Mouse (Mus musculus): ENCODE data around the gene Brap. TPM values are rescaled to one million over a fixed set of nuclear protein-coding genes. Genes with fewer than 3 reads are reported as not detected.
"Not testable (repeated sequence)": the region's sequence is repeated elsewhere in the genome, so short reads cannot be mapped to it uniquely, and the experiment has no call there.

The Brap gene
- polyA plus RNA-seq, 1 experiment from 2014 or later: 45.7 TPM

GRCm38 (mm10) chr5:121686113-121686898 is 25.9 kb downstream of the Brap start:
- DNase-seq (ENCODE audit: low spot score): no peak
- H3K4me3 ChIP-seq: no peak overlapping the region
- H3K27ac ChIP-seq: no peak overlapping the region
- H3K9me3 ChIP-seq (replicated peaks): no peaks in the 10 kb centered on the region
- peaks cover 62% of the 10 kb centered on the region for H3K36me3 ChIP-seq
- no peaks in the 10 kb centered on the region for H3K27me3 ChIP-seq (ENCODE audit: low read depth, poor library complexity, severe bottlenecking)
- H3K4me1 ChIP-seq: no peaks in the 10 kb centered on the region
- WGBS: 80% methylated on average over 15 of the region's 15 CpGs

DNA sequence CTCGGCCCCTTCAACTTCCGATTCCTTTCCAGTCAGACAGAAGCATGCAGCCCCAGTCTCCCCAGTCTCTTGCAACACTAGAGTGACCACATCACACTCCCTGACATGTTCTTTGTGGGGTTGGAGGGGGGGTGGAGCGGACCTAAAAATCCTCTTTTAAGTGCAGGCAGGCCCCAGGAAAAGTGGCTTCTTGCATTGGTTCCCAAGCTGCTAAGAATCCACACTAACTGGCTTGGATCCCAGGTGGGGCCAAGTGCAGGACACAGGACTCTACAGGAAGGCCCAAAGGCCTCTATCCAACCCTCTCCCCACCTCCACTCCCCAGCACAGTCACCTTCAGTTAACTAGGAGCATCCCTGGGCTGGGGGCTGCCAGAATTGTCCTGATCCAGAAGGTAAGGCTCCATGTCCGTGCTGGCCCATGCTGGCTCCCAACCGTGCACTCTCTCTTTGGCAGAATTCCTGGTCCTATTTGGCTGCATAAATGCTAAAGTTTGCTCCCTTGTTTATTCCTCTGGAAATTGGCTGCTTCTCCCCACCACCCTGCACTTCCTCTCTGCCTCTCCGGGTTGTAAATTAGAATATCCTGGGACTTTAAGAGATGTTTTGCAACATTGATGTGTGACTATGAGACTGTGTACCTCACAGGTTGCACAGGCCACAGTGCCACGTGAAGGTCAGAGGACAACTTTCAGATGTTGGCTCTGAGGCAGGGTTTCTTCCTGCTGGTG is 30.3 kb downstream of the Brap start:
- no peak for DNase-seq (ENCODE audit: low spot score)
- no peaks in the 10 kb centered on the region for H3K4me1 ChIP-seq
- no peak overlapping the region for H3K4me3 ChIP-seq
- H3K36me3 ChIP-seq: peaks cover 20% of the 10 kb centered on the region
- no peak overlapping the region for H3K27ac ChIP-seq
- no peaks in the 10 kb centered on the region for H3K27me3 ChIP-seq (ENCODE audit: low read depth, poor library complexity, severe bottlenecking)
- no peaks in the 10 kb centered on the region for H3K9me3 ChIP-seq (replicated peaks)
- 89% methylated on average over 7 of the region's 7 CpGs for WGBS

GRCm38 (mm10) chr5:121691436-121691835 is 31.1 kb downstream of the Brap start:
- not testable (repeated sequence) for H3K4me1 ChIP-seq; H3K4me3 ChIP-seq; H3K27me3 ChIP-seq (ENCODE audit: low read depth, poor library complexity, severe bottlenecking); H3K27ac ChIP-seq; DNase-seq (ENCODE audit: low spot score); H3K9me3 ChIP-seq (replicated peaks)
- H3K36me3 ChIP-seq: peaks cover 13% of the 10 kb centered on the region
- WGBS: 96% methylated on average over 7 of the region's 7 CpGs

GRCm38 (mm10) chr5:121692897-121693296 is 32.5 kb downstream of the Brap start:
- 81% methylated on average over 4 of the region's 4 CpGs for WGBS
- no peak for DNase-seq (ENCODE audit: low spot score)
- no peaks in the 10 kb centered on the region for H3K27me3 ChIP-seq (ENCODE audit: low read depth, poor library complexity, severe bottlenecking)

DNA sequence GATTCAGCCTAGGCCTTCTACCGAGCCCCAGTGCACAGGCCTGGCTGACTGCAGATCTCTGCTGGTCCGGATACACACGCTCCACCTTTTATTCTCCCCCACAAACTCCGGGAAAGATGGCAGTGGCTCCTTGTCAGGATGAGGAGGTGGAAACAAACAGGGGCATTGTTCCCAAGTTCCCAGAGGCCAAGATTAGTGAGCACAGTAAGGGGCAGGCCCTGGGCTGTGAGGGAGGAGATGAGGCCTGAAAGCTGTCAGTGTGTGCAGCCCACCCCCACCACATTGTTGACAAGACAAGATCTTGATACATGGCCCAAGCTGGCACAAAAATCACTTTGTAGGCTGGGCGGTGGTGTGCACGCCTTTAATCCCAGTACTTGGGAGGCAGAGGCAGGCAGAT is 36.4 kb downstream of the Brap start:
- WGBS: 81% methylated on average over 6 of the region's 6 CpGs
- Histone ChIP-seq H3K9me3 (replicated peaks) (no peaks in the 10 kb centered on the region), H3K4me1 (0 out of 2 replicates have a peak, but pooled peaks cover 2% of the 10 kb centered on the region), H3K27ac (no peak overlapping the region), H3K27me3 (ENCODE audit: low read depth, poor library complexity, severe bottlenecking) (no peaks in the 10 kb centered on the region), H3K4me3 (no peak overlapping the region), H3K36me3 (no peaks in the 10 kb centered on the region)
- DNase-seq (ENCODE audit: low spot score): no peak

More at GRCm38 (mm10) chr5:121692897-121693296, 32.5 kb downstream of the Brap start:
- Histone ChIP-seq H3K4me1 (no peaks in the 10 kb centered on the region), H3K27ac (no peak overlapping the region), H3K4me3 (no peak overlapping the region), H3K36me3 (no peaks in the 10 kb centered on the region), H3K9me3 (replicated peaks) (no peaks in the 10 kb centered on the region)

- H3K27me3 ChIP-seq (ENCODE audit: low read depth, poor library complexity, severe bottlenecking): no peaks in the 10 kb centered on the region
- no peak overlapping the region for H3K4me3 ChIP-seq
- H3K9me3 ChIP-seq (replicated peaks): no peaks in the 10 kb centered on the region
- peaks cover 9% of the 10 kb centered on the region for H3K4me1 ChIP-seq
- H3K27ac ChIP-seq: no peak overlapping the region
- DNase-seq (ENCODE audit: low spot score): no peak
- WGBS: 64% methylated on average over 5 of the region's 5 CpGs
- H3K36me3 ChIP-seq: no peaks in the 10 kb centered on the region
These were observed 39.5 kb downstream of the Brap start for GRCm38 (mm10) chr5:121699891-121700290.

- H3K9me3 ChIP-seq (replicated peaks): no peaks in the 10 kb centered on the region
- no peak for DNase-seq (ENCODE audit: low spot score)
- WGBS: 38% methylated on average over 11 of the region's 11 CpGs
- H3K27ac ChIP-seq: no peak overlapping the region
- peaks cover 11% of the 10 kb centered on the region for H3K4me1 ChIP-seq
- H3K27me3 ChIP-seq (ENCODE audit: low read depth, poor library complexity, severe bottlenecking): no peaks in the 10 kb centered on the region
- H3K36me3 ChIP-seq: no peaks in the 10 kb centered on the region
- H3K4me3 ChIP-seq: no peak overlapping the region
These were observed 40.1 kb downstream of the Brap start for GRCm38 (mm10) chr5:121700496-121700895.

GRCm38 (mm10) chr5:121701111-121701769 is 40.9 kb downstream of the Brap start:
- H3K27ac ChIP-seq: no peak overlapping the region

GRCm38 (mm10) chr5:121703341-121703740 is 43.0 kb downstream of the Brap start:
- Histone ChIP-seq H3K36me3 (no peaks in the 10 kb centered on the region), H3K27ac (no peak overlapping the region), H3K9me3 (replicated peaks) (no peaks in the 10 kb centered on the region), H3K4me3 (no peak overlapping the region), H3K4me1 (peaks cover 11% of the 10 kb centered on the region), H3K27me3 (ENCODE audit: low read depth, poor library complexity, severe bottlenecking) (no peaks in the 10 kb centered on the region)
- 68% methylated on average over 1 of the region's 1 CpGs for WGBS
- DNase-seq (ENCODE audit: low spot score): no peak

More at GRCm38 (mm10) chr5:121701111-121701769, 40.9 kb downstream of the Brap start:
- Histone ChIP-seq H3K9me3 (replicated peaks) (no peaks in the 10 kb centered on the region), H3K4me3 (no peak overlapping the region), H3K27me3 (ENCODE audit: low read depth, poor library complexity, severe bottlenecking) (no peaks in the 10 kb centered on the region), H3K36me3 (no peaks in the 10 kb centered on the region), H3K4me1 (peaks cover 11% of the 10 kb centered on the region)
- DNase-seq (ENCODE audit: low spot score): no peak
- 57% methylated on average over 8 of the region's 8 CpGs for WGBS

DNA sequence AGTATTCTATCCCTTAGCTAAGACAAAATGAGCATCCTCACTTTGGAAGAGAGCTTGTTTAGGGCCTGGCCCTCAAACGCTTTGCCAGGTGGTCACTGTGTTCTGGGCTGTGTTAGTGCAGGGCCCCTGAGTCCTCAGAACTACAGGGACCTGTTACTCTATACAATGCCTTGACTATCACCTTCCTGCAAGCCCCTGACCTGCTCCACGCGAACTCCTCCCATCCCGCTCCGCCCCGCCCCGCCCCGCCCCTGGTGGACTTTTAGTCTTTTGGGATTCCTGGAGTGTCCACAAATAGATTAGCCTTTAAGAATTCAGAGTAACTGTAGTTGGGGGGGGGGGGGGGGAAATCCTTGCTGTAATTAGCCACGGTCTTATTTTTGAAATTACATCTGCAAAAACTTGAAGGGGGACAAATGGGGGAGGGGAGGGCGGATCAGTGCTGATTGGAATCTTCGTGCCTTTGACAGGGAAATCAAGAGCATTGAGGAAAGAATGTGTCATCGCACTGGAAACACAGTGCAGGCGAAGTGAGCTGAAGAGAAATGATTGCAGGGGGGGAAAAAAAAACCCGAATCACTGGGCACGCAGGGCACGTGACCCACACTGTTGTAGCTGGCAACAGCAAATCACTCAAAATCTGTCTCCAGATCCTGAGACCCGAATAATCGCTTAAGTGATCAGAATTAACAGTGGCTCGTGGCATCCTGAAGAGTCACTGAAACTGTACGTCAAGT is 44.3 kb downstream of the Brap start:
- Histone ChIP-seq H3K27ac (no peak overlapping the region), H3K9me3 (replicated peaks) (no peaks in the 10 kb centered on the region), H3K4me3 (peak overlapping the region; percentile 38), H3K36me3 (no peaks in the 10 kb centered on the region), H3K27me3 (ENCODE audit: low read depth, poor library complexity, severe bottlenecking) (no peaks in the 10 kb centered on the region), H3K4me1 (peaks cover 11% of the 10 kb centered on the region)
- DNase-seq (ENCODE audit: low spot score): no peak
- WGBS: 11% methylated on average over 20 of the region's 20 CpGs

GRCm38 (mm10) chr5:121710402-121710801 is 50.0 kb downstream of the Brap start:
- no peak overlapping the region for H3K27ac ChIP-seq
- H3K27me3 ChIP-seq (ENCODE audit: low read depth, poor library complexity, severe bottlenecking): no peaks in the 10 kb centered on the region
- 0 out of 2 replicates have a peak, but pooled peaks cover 6% of the 10 kb centered on the region for H3K36me3 ChIP-seq
- no peak for DNase-seq (ENCODE audit: low spot score)
- no peaks in the 10 kb centered on the region for H3K9me3 ChIP-seq (replicated peaks)
- H3K4me3 ChIP-seq: peak overlapping the region; percentile 99
- 33% methylated on average over 2 of the region's 2 CpGs for WGBS
- H3K4me1 ChIP-seq: peaks cover 35% of the 10 kb centered on the region

- Histone ChIP-seq H3K27ac (peak overlapping the region; percentile 97), H3K4me3 (peak overlapping the region; percentile 99), H3K36me3 (peaks cover 10% of the 10 kb centered on the region; the same call in 1 of the 2 replicates), H3K4me1 (peaks cover 39% of the 10 kb centered on the region), H3K9me3 (replicated peaks) (no peaks in the 10 kb centered on the region), H3K27me3 (ENCODE audit: low read depth, poor library complexity, severe bottlenecking) (no peaks in the 10 kb centered on the region)
- under 1% methylated on average over 12 of the region's 12 CpGs for WGBS
- DNase-seq (ENCODE audit: low spot score): no peak
These were observed 50.4 kb downstream of the Brap start for GRCm38 (mm10) chr5:121710851-121711173.

Data from limb, embryonic 10.5 days (tissue).